Mouse (Mus musculus) stomach, embryonic 14.5 days (tissue): ENCODE measurements around the gene Aff2. TPM values are rescaled to one million over a fixed set of nuclear protein-coding genes. Genes with fewer than 3 reads are reported as not detected.

Source experiments
- ATAC-seq: fragments of 200-750 bp; cut with Nextera tagmentation; 2 replicates; pipeline ENCODE4 v1.8.0; 2017; ENCODE audit warnings: low read depth, moderate TSS enrichment; ENCODE audit not compliant: insufficient number of reproducible peaks, insufficient read depth, low FRiP score
- H3K27ac ChIP-seq: fragments of 300-500 bp; sonication (generic); 2 replicates; pipeline ENCODE4 v1.5.1; 2014; ENCODE audit warnings: mild to moderate bottlenecking, low read length, moderate library complexity, mixed read lengths
- H3K27me3 ChIP-seq: fragments of 300-500 bp; sonication (generic); 2 replicates; pipeline ENCODE4 v1.6.1; 2014; ENCODE audit warnings: low read length, control low read depth, mixed read lengths; ENCODE audit not compliant: control insufficient read depth, insufficient read depth
- H3K36me3 ChIP-seq: fragments of 300-500 bp; sonication (generic); 2 replicates; pipeline ENCODE4 v1.6.1; 2014; ENCODE audit warnings: mild to moderate bottlenecking, control low read depth, low read length, moderate library complexity, mixed read lengths; ENCODE audit not compliant: control insufficient read depth, insufficient read depth
- H3K4me1 ChIP-seq: fragments of 300-500 bp; sonication (generic); 2 replicates; pipeline ENCODE4 v1.6.1; 2014; ENCODE audit warnings: low read length, control low read depth, mixed read lengths; ENCODE audit not compliant: control insufficient read depth, insufficient read depth
- H3K4me2 ChIP-seq: fragments of 300-500 bp; sonication (generic); replicated peaks from 2 replicates; pipeline ENCODE4 v1.6.1; 2014; ENCODE audit warnings: low read depth, low read length, control low read depth
- H3K4me3 ChIP-seq: fragments of 300-500 bp; sonication (generic); 2 replicates; pipeline ENCODE4 v1.5.1; 2014; ENCODE audit warnings: low read depth, low read length, control low read depth
- H3K9ac ChIP-seq: fragments of 300-500 bp; sonication (generic); replicated peaks from 2 replicates; pipeline ENCODE4 v1.6.1; 2014; ENCODE audit warnings: low read depth, mild to moderate bottlenecking, control low read depth, low read length, moderate library complexity, mixed read lengths
- H3K9me3 ChIP-seq: fragments of 300-500 bp; sonication (generic); 2 replicates; pipeline ENCODE4 v1.6.1; 2016; ENCODE audit warnings: low read depth, low read length, control low read depth; ENCODE audit not compliant: control insufficient read depth
- WGBS: fragments of 180-500 bp; shearing (Covaris S2); extraction: QIAGEN DNeasy Blood & Tissue Kit; methylation state at CpG from one replicate; pipeline ENCODE4 v1.1.7; 2014; 5-methylcytosine and 5-hydroxymethylcytosine counted together
- polyA plus RNA-seq: library from polyadenylated mRNA; unstranded; fragments of >200 nt; fragmentation: Nextera tagmentation; extraction: Ambion mirVana; gene quantifications from 2 replicates; pipeline ENCODE4 v1.2.1, GENCODE M21; 2014

Aff2 gene
- polyA plus RNA-seq, 1 experiment from 2014 or later: 6.5 TPM

- no peak overlapping the region for H3K4me2 ChIP-seq
- WGBS: 89% methylated on average over 4 of the region's 4 CpGs
These were observed 451.7 kb downstream of the Aff2 start for GRCm38 (mm10) chrX:69811798-69812197.

GRCm38 (mm10) chrX:69815054-69815453 is 455.0 kb downstream of the Aff2 start:
- no peaks in the 10 kb centered on the region for H3K4me1 ChIP-seq
- WGBS: 80% methylated on average over 2 of the region's 2 CpGs
- H3K9ac ChIP-seq: no peak overlapping the region
- no peak for ATAC-seq
- H3K9me3 ChIP-seq: no peaks in the 10 kb centered on the region
- H3K4me2 ChIP-seq: no peak overlapping the region
- no peaks in the 10 kb centered on the region for H3K36me3 ChIP-seq
- H3K27me3 ChIP-seq: no peaks in the 10 kb centered on the region
- H3K27ac ChIP-seq: no peak overlapping the region
- H3K4me3 ChIP-seq: no peak overlapping the region

More at GRCm38 (mm10) chrX:69811798-69812197, 451.7 kb downstream of the Aff2 start:
- H3K27ac ChIP-seq: no peak overlapping the region
- H3K36me3 ChIP-seq: no peaks in the 10 kb centered on the region
- no peaks in the 10 kb centered on the region for H3K4me1 ChIP-seq
- no peaks in the 10 kb centered on the region for H3K27me3 ChIP-seq
- no peak overlapping the region for H3K4me3 ChIP-seq
- no peak for ATAC-seq
- no peaks in the 10 kb centered on the region for H3K9me3 ChIP-seq
- H3K9ac ChIP-seq: no peak overlapping the region

- no peaks in the 10 kb centered on the region for H3K36me3 ChIP-seq
- no peaks in the 10 kb centered on the region for H3K27me3 ChIP-seq
- H3K4me1 ChIP-seq: no peaks in the 10 kb centered on the region
- H3K27ac ChIP-seq: no peak overlapping the region
- H3K9me3 ChIP-seq: no peaks in the 10 kb centered on the region
- ATAC-seq: no peak
- H3K4me2 ChIP-seq: no peak overlapping the region
- no peak overlapping the region for H3K9ac ChIP-seq
- WGBS: 90% methylated on average over 3 of the region's 3 CpGs
- H3K4me3 ChIP-seq: no peak overlapping the region
These were observed 457.6 kb downstream of the Aff2 start for GRCm38 (mm10) chrX:69817679-69818078.

GRCm38 (mm10) chrX:69818188-69818587 is 458.1 kb downstream of the Aff2 start:
- H3K4me2 ChIP-seq: no peak overlapping the region
- H3K9ac ChIP-seq: no peak overlapping the region
- WGBS: 62% methylated on average over 5 of the region's 5 CpGs
- no peak overlapping the region for H3K4me3 ChIP-seq
- H3K9me3 ChIP-seq: no peaks in the 10 kb centered on the region
- no peaks in the 10 kb centered on the region for H3K36me3 ChIP-seq
- no peak for ATAC-seq
- H3K27me3 ChIP-seq: no peaks in the 10 kb centered on the region
- H3K4me1 ChIP-seq: no peaks in the 10 kb centered on the region
- H3K27ac ChIP-seq: no peak overlapping the region

GRCm38 (mm10) chrX:69867601-69868000 is 507.5 kb downstream of the Aff2 start:
- H3K36me3 ChIP-seq: no peaks in the 10 kb centered on the region
- ATAC-seq: no peak
- 94% methylated on average over 5 of the region's 5 CpGs for WGBS
- no peaks in the 10 kb centered on the region for H3K27me3 ChIP-seq
- H3K9me3 ChIP-seq: no peaks in the 10 kb centered on the region
- H3K4me2 ChIP-seq: no peak overlapping the region
- no peak overlapping the region for H3K27ac ChIP-seq
- H3K4me3 ChIP-seq: no peak overlapping the region
- no peak overlapping the region for H3K9ac ChIP-seq
- no peaks in the 10 kb centered on the region for H3K4me1 ChIP-seq

- no peak for ATAC-seq
These were observed 531.6 kb downstream of the Aff2 start for GRCm38 (mm10) chrX:69891713-69892112.

More at GRCm38 (mm10) chrX:69891713-69892112, 531.6 kb downstream of the Aff2 start:
- Histone ChIP-seq H3K9me3 (no peaks in the 10 kb centered on the region), H3K27me3 (no peaks in the 10 kb centered on the region), H3K27ac (no peak overlapping the region), H3K4me3 (no peak overlapping the region), H3K4me1 (no peaks in the 10 kb centered on the region), H3K9ac (no peak overlapping the region), H3K36me3 (no peaks in the 10 kb centered on the region), H3K4me2 (no peak overlapping the region)
- 44% methylated on average over 3 of the region's 3 CpGs for WGBS
